Mouse (Mus musculus) urinary bladder, postnatal 14 days (tissue): Measurements from ENCODE around the gene Ripor3.
A peak's percentile ranks its signal among the peaks of the same experiment; 100 is the strongest.
"Not testable (repeated sequence)": the region's sequence is repeated elsewhere in the genome, so short reads cannot be mapped to it uniquely, and the experiment has no call there.

Source experiments
- DNase-seq: peaks from one replicate; pipeline ENCODE4 v3.0.0; 2021; ENCODE audit warnings: low spot score

The Ripor3 gene

GRCm38 (mm10) chr2:168009936-168010668, at the start of gene Ripor3:
Ripor3 (minus strand) TSS chr2:168010618.
- peak; percentile 85 for DNase-seq

DNA sequence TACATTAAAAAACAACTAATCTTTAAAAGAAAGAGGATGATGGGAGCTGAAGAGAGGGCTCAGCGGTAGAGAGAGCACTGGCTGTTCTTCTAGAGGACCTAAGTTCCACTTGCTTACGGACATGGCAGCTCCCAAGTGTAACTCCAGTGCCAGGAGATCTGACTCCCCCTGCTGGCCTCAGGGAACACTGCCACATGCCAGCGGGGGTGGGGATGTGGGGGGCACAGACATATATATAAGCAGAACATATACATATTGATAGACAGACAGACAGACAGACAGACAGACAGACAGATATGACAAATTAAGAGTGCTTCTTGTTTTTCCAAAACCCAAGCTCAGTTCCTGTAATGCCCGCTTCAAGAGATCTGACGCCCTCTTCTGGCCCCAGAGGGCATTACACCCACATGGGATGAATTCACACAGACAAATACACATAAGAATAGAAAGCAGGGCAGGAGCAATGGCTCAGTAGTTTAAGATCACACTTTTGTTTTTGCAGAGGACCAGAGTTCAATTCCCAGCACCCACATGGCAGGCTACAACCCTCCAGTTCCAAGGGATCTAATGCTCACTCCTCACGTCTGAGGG, 48.9 kb upstream of the Ripor3 start:
- no peak for DNase-seq

DNA sequence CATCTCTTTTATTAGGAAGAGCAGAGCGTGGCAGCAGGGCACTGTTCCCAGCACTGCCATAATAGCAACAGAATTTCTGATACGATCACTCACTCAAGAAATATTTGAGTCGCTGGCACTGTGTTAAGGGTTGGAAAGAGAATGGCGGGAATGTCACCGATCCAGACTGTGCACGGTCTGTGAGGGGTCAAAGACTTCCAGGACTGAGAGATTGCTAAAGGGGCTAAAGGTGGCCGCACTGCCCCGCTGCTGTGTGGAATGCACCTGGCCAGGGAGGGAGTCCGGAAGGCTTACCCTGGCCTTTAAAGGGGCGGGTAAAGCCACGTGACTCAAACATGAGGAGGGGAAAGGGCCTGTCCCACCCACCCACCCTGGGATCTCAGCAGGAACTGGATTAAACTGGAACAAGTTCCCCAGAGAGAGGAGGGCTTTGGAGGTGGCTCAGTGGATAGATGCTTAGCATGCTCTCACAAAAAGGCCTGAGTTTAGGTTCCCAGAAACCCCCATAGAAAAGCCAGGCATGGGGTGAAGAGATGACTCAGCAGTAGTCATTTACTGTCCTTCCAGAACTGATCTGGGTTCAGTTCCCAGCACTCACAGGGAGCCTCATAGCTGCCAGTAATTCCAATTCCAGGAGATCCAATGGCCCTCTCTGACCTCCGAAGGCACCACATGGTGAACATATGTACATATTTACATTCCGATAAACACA, 48.2 kb upstream of the Ripor3 start:
- DNase-seq, result peak; percentile 59

GRCm38 (mm10) chr2:168057876-168058275, 47.5 kb upstream of the Ripor3 start:
- not testable (repeated sequence) for DNase-seq

DNA sequence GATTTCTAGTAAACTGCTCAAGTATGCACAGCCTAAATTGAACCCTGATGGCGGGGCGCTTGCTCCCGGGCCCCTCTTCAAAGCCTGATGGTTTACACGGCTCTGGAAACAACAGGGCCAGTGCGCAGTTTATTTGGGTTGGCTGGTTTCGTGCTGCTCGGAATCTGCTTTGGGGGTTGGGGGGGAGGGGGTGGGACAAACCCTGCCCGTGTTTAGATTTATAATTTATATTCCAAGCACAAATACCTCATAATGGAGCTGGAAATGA, 46.2 kb upstream of the Ripor3 start:
- DNase-seq, result no peak

DNA sequence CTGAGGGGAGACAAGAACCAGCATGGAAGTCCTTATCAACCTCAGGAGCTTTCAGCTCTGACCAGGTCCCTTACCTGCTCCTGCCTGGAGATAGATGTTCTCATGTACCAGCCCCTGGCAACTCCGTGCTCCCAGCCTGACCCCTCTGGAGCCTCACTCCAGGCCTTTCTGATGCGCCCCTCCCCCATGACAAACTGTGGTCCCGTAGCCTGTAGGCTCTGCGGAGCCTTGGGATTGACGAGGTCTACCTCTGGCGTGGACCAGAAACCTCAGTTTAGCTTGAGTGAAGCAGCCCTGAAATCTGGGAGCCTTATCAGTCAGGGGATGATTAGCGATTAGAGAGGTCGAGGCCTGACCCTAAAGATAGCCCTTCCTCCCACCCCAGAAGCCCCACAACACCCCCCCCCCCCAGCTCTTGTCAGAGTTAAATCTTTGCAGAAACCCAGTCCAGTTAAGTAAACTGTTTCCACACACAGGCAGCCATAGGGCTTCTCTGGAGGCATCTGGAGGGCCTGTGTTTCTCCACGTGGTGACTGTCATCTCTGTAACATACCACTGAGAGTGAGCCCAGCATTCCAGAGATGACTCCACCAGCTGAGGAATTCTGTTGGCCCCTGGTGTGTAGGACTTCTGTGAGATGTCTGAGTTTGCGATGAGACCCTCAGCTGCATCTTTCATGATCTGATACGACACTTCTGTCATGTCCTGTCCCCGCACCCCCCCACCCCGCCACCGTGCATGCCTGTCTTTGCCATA, 45.7 kb upstream of the Ripor3 start:
- DNase-seq, result no peak

DNA sequence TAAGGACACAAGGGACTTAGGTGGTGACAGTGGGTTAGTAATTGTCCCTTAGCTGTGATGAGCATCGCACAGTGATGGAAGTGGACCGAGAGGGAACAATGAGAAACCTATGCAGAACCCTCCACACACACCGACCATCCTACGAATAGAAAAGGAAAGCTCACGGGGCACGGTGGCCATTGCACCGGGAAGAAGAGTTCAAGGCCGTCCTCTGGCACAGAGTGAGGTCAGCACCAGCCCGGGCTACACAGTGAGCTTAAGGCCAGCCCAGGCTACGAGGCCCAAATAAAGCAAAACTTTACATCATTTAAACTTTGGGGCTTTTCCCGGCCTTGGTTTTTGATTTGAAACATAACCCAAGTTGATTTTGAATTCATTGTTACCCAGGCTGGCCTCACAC, 43.7 kb upstream of the Ripor3 start:
- DNase-seq, result no peak

GRCm38 (mm10) chr2:168052689-168053088, 42.3 kb upstream of the Ripor3 start:
- DNase-seq, result peak; percentile 55

DNA sequence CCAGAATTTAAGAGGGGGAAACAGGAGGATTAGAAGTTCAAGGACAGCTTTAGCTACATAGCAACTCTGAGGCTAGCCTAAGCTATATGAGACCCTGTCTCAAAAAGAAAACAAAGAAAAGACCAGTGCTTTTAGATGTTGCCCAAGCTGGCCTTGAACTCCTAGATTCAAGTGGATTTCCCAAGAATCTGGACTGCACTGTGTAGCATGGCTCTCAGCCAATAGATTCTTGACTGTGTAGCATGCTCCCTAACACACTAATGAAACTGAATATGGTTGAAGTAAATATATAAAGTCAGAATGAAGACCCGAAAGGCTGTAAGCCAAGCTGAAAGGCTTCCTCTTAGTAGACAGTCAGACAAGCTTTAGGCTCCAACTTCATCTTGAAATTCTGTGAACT, 41.7 kb upstream of the Ripor3 start:
- DNase-seq, result no peak

- DNase-seq, result no peak
Measured at GRCm38 (mm10) chr2:168050000-168050942, 39.9 kb upstream of the Ripor3 start.

GRCm38 (mm10) chr2:168049002-168049635, 38.7 kb upstream of the Ripor3 start:
- no peak for DNase-seq

DNA sequence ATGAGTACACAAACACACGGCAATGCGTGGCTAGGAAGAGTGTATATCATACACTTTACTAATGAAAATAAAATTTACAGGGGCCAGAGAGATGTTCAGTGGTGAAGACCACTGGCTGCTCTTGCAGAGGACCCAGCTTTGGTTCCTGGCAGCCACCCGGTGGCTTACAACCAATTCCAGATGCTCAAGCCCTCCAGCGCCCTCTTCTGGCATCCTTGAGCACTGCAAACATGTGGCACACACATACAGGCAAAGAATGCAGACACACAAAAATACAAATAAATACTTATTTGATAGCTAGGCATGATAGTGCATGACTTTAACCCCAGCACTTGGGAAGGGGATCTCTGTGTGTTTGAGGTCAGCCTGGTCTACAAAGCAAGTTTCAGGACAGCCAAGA, 36.0 kb upstream of the Ripor3 start:
- DNase-seq, result no peak

DNA sequence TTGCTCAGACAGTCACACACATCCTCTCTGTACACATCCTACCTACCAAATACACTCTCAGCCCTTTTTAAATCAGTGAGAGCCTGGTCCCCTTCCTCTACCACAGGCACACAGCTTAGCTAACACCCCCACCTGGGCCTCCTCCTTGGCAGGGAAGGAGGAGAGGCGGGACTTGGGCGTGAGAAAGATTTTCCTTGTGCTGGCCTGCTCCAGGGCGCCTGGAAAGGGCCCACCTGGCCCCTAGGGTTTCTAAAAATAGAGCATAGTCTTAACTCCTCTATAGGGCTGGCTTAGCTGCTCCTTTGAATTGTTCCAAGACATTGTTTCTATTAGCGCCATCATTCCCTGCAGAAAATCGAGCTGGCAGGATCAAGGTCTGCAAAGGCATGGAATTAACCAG, 35.4 kb upstream of the Ripor3 start:
- DNase-seq, result peak; percentile 53

DNA sequence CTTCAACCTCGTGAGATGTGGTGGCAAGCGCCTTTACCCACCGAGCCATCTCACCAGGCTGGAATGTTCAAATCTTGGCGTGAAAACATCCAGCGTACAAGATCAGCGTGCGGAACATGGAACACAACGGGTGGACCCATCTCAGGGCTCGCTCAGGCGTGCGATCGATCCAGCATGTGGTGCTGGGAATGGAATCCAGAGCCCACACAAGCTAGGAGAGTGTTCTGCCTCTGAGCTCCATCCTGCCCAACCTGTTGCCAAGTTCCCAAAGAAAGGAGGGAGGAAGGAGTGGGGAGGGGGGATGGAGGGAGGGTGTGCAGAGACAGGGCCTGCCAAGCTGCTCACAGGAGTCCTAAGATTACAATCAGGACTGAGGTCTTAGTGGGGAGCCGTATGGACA, 34.9 kb upstream of the Ripor3 start:
- DNase-seq, result no peak

- DNase-seq, result no peak
Measured at GRCm38 (mm10) chr2:168044681-168045287, 34.4 kb upstream of the Ripor3 start.

- DNase-seq, result no peak
Measured at GRCm38 (mm10) chr2:168042019-168042418, 31.6 kb upstream of the Ripor3 start.

- DNase-seq, result no peak
Measured at GRCm38 (mm10) chr2:168040751-168041150, 30.3 kb upstream of the Ripor3 start.

DNA sequence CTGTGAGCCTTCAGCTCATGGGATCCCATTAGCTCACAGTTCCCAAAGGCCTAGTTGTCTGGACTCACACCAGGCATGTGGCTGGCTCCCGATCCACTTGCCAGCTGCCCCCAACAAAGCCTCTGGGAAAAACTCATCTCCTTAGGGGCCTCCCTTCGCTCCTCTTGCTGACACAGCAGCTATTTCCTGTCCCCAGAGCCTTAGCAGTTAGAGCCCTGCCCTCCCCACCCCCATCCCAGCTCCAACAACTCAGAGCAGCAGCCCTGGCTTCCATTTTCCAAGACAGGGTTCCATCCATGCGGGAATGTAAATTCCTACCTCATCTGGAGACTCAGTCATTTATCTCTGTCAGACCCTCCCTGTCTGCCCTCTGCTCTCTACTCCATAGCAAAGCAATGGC, 26.6 kb upstream of the Ripor3 start:
- no peak for DNase-seq

- no peak for DNase-seq
Measured at GRCm38 (mm10) chr2:168035907-168036306, 25.5 kb upstream of the Ripor3 start.

DNA sequence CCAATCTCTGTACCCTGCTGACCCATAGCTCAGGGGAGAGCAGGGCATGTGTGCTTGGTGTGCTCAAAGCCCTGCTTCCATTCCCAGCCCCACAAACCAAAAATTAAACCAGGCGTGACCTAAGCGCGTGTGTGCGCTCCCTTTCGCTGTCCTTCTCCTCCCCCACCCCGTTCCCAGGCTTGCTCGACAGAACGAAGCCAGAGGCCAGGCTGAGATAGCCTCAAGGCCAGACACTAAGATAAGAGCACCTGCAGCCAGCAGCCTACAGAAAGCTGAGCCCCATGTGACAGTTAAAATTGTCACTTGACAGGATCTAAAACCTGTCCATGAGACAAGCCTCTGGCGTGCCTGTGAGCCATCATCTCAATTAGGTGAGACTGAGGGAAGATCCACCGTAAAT, 23.5 kb upstream of the Ripor3 start:
- DNase-seq, result no peak

DNA sequence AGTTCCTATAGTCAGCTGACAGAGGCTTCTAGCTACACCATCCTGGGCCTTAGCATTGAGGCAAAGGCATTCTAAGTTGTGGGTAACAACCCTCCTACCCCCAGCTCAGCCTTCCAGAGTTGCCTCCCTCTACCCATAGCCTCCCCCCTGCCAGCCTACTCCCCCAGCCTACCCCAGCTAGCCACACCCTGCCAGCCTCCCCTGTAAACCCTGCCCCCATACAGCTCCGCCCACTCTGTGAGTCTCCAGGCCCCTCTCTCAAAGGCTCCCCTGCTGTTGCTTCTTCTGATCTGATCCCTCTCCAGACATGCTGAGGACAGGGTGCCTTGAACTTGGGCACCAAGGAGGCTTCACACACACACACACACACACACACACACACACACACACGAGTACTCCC, 21.4 kb upstream of the Ripor3 start:
- DNase-seq, result no peak
